Mouse (Mus musculus) stomach, embryonic 14.5 days (tissue): ENCODE results near the gene Gm20547. TPM values are rescaled to one million over a fixed set of nuclear protein-coding genes. Genes with fewer than 3 reads are reported as not detected.
"Not testable (repeated sequence)": the region's sequence is repeated elsewhere in the genome, so short reads cannot be mapped to it uniquely, and the experiment has no call there.

ENCODE experiments used
- ATAC-seq: fragments of 200-750 bp; cut with Nextera tagmentation; 2 replicates; pipeline ENCODE4 v1.8.0; 2017; ENCODE audit warnings: low read depth, moderate TSS enrichment; ENCODE audit not compliant: insufficient number of reproducible peaks, insufficient read depth, low FRiP score
- H3K27ac ChIP-seq: fragments of 300-500 bp; sonication (generic); 2 replicates; pipeline ENCODE4 v1.5.1; 2014; ENCODE audit warnings: mild to moderate bottlenecking, low read length, moderate library complexity, mixed read lengths
- H3K27me3 ChIP-seq: fragments of 300-500 bp; sonication (generic); 2 replicates; pipeline ENCODE4 v1.6.1; 2014; ENCODE audit warnings: low read length, control low read depth, mixed read lengths; ENCODE audit not compliant: control insufficient read depth, insufficient read depth
- H3K36me3 ChIP-seq: fragments of 300-500 bp; sonication (generic); 2 replicates; pipeline ENCODE4 v1.6.1; 2014; ENCODE audit warnings: mild to moderate bottlenecking, control low read depth, low read length, moderate library complexity, mixed read lengths; ENCODE audit not compliant: control insufficient read depth, insufficient read depth
- H3K4me1 ChIP-seq: fragments of 300-500 bp; sonication (generic); 2 replicates; pipeline ENCODE4 v1.6.1; 2014; ENCODE audit warnings: low read length, control low read depth, mixed read lengths; ENCODE audit not compliant: control insufficient read depth, insufficient read depth
- H3K4me2 ChIP-seq: fragments of 300-500 bp; sonication (generic); replicated peaks from 2 replicates; pipeline ENCODE4 v1.6.1; 2014; ENCODE audit warnings: low read depth, low read length, control low read depth
- H3K4me3 ChIP-seq: fragments of 300-500 bp; sonication (generic); 2 replicates; pipeline ENCODE4 v1.5.1; 2014; ENCODE audit warnings: low read depth, low read length, control low read depth
- H3K9ac ChIP-seq: fragments of 300-500 bp; sonication (generic); replicated peaks from 2 replicates; pipeline ENCODE4 v1.6.1; 2014; ENCODE audit warnings: low read depth, mild to moderate bottlenecking, control low read depth, low read length, moderate library complexity, mixed read lengths
- H3K9me3 ChIP-seq: fragments of 300-500 bp; sonication (generic); 2 replicates; pipeline ENCODE4 v1.6.1; 2016; ENCODE audit warnings: low read depth, low read length, control low read depth; ENCODE audit not compliant: control insufficient read depth
- WGBS: fragments of 180-500 bp; shearing (Covaris S2); extraction: QIAGEN DNeasy Blood & Tissue Kit; methylation state at CpG from one replicate; pipeline ENCODE4 v1.1.7; 2014; 5-methylcytosine and 5-hydroxymethylcytosine counted together
- polyA plus RNA-seq: library from polyadenylated mRNA; unstranded; fragments of >200 nt; fragmentation: Nextera tagmentation; extraction: Ambion mirVana; gene quantifications from 2 replicates; pipeline ENCODE4 v1.2.1, GENCODE M21; 2014

Gm20547 gene
- polyA plus RNA-seq, 1 experiment from 2014 or later: not detected

DNA sequence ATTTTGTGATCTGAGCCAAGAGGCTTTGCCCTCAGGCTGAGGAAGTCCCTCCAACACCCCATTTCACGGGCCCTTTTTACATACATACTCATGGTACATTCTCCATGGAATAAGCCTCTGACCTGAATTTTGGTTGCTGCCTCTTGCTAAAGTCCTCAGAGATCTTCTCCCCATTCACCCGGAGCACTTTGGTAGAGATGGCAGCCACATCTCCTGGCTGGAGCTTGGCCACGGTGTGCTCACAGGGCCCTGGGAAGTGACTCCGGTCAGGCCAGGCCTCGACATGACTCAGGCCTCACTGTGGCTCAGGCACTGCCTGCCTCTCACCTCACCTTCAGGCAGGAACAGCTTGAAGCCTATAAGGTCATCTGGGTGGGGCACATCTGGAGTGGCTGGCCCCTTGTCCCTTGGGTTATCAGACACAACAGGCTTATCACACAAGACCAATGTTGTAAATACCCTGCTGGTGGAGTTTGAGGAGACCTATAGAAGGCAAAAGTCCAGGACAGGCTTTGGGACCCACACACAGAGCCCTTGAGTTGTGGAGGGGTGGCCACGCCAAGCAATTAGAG lies 41.0 kb downstream of the Gm20547 start:
- H3K27me3 ChIP-seq: no peaks in the 10 kb centered on the region
- H3K4me1 ChIP-seq: peaks cover 13% of the 10 kb centered on the region
- no peak overlapping the region for H3K9ac ChIP-seq
- no peak for ATAC-seq
- H3K9me3 ChIP-seq: no peaks in the 10 kb centered on the region
- WGBS: 87% methylated on average over 6 of the region's 6 CpGs
- peaks cover 47% of the 10 kb centered on the region for H3K36me3 ChIP-seq
- H3K4me3 ChIP-seq: no peak overlapping the region
- H3K27ac ChIP-seq: no peak overlapping the region
- H3K4me2 ChIP-seq: no peak overlapping the region

GRCm38 (mm10) chr17:34838785-34839184 lies 43.1 kb downstream of the Gm20547 start:
- no peak overlapping the region for H3K27ac ChIP-seq
- ATAC-seq: no peak
- WGBS: 88% methylated on average over 7 of the region's 7 CpGs
- no peaks in the 10 kb centered on the region for H3K9me3 ChIP-seq
- H3K36me3 ChIP-seq: peaks cover 40% of the 10 kb centered on the region
- no peak overlapping the region for H3K4me2 ChIP-seq
- no peak overlapping the region for H3K9ac ChIP-seq
- no peak overlapping the region for H3K4me3 ChIP-seq
- H3K4me1 ChIP-seq: peaks cover 17% of the 10 kb centered on the region
- no peaks in the 10 kb centered on the region for H3K27me3 ChIP-seq

- H3K4me3 ChIP-seq: peak overlapping the region; percentile 63
- H3K9ac ChIP-seq: peak overlapping the region; percentile 50
- no peaks in the 10 kb centered on the region for H3K27me3 ChIP-seq
- H3K36me3 ChIP-seq: peaks cover 33% of the 10 kb centered on the region
- H3K4me2 ChIP-seq: peak overlapping the region; percentile 93
- H3K9me3 ChIP-seq: no peaks in the 10 kb centered on the region
- H3K4me1 ChIP-seq: peaks cover 17% of the 10 kb centered on the region
- 0 out of 2 replicates have a peak overlapping the region, but pooled peaks have one; percentile 4 for H3K27ac ChIP-seq
- 35% methylated on average over 43 of the region's 43 CpGs for WGBS
- peak; percentile 15; the same call in 1 of the 2 replicates for ATAC-seq
These were observed 44.1 kb downstream of the Gm20547 start for GRCm38 (mm10) chr17:34837464-34838324.

GRCm38 (mm10) chr17:34836856-34837221 lies 45.0 kb downstream of the Gm20547 start, which contains the start of the genes Stk19 and Dxo:
Stk19 (minus strand) TSS chr17:34836945.
Dxo (plus strand) TSS chr17:34837019.
- Histone ChIP-seq H3K4me2 (peak within 1 kb of the TSS; percentile 93), H3K27ac (0 out of 2 replicates have a peak within 1 kb of the TSS, but pooled peaks have one; percentile 61), H3K4me1 (peaks cover 17% of the 10 kb centered on the region), H3K27me3 (no peaks in the 10 kb centered on the region), H3K4me3 (peak within 1 kb of the TSS; percentile 63), H3K9ac (peak within 1 kb of the TSS; percentile 50), H3K9me3 (no peaks in the 10 kb centered on the region), H3K36me3 (peaks cover 28% of the 10 kb centered on the region)
- peak; percentile 93 for ATAC-seq
- under 1% methylated on average over 40 of the region's 40 CpGs for WGBS

DNA sequence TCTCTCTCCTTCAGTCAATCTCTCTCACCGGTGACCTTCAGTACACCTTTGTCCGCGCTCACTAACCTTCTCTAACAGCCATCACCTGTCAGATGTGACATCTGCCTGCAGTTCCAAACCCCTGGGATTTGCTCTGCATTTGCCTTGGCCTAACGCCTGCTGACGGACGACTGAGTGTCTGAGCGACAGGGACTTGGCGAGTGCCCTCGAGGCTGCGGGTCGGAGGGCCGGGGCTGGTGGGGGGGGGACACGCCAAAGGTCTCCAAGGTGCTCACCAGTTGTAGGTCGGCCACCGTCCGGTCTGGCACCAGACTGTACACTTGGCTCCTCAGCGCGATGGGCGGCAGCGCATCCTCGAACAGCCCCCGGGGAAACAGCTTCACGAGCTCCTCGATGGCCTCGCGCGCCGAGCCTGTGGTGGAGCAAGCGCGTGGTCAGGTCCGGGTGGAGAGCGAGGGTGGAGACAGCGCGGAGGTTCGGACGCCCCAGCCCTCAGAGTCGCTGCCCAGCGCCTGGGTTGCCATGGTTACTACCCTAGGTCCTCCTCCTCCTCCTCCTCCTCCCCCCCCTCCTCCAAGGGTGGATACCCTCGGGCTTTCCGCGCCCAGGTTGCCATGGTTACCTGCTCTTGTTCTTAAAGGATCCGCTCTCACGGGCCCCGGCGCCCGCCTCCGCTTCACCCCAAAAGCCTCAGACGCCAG lies 45.5 kb downstream of the Gm20547 start:
- peak overlapping the region; percentile 90 for H3K4me2 ChIP-seq
- H3K36me3 ChIP-seq: peaks cover 23% of the 10 kb centered on the region

GRCm38 (mm10) chr17:34830776-34831175 lies 51.1 kb downstream of the Gm20547 start:
- not testable (repeated sequence) for H3K4me1 ChIP-seq, H3K9ac ChIP-seq, ATAC-seq, H3K36me3 ChIP-seq, H3K4me3 ChIP-seq, H3K9me3 ChIP-seq, H3K27me3 ChIP-seq, H3K27ac ChIP-seq, H3K4me2 ChIP-seq
- 84% methylated on average over 1 of the region's 1 CpGs for WGBS

More for the DNA sequence above, 45.5 kb downstream of the Gm20547 start:
- Histone ChIP-seq H3K9ac (peak overlapping the region; percentile 45), H3K27ac (0 out of 2 replicates have a peak overlapping the region, but pooled peaks have one; percentile 61), H3K4me1 (peaks cover 17% of the 10 kb centered on the region), H3K4me3 (peak overlapping the region; percentile 63), H3K9me3 (no peaks in the 10 kb centered on the region), H3K27me3 (no peaks in the 10 kb centered on the region)
- ATAC-seq: peak; percentile 77
- WGBS: 4% methylated on average over 48 of the region's 48 CpGs

GRCm38 (mm10) chr17:34814818-34815370 lies 66.9 kb downstream of the Gm20547 start:
- Histone ChIP-seq H3K9me3 (no peaks in the 10 kb centered on the region), H3K27me3 (no peaks in the 10 kb centered on the region), H3K36me3 (no peaks in the 10 kb centered on the region), H3K27ac (no peak overlapping the region), H3K9ac (no peak overlapping the region), H3K4me2 (no peak overlapping the region), H3K4me1 (no peaks in the 10 kb centered on the region), H3K4me3 (no peak overlapping the region)
- no peak for ATAC-seq
- WGBS: 78% methylated on average over 7 of the region's 7 CpGs

DNA sequence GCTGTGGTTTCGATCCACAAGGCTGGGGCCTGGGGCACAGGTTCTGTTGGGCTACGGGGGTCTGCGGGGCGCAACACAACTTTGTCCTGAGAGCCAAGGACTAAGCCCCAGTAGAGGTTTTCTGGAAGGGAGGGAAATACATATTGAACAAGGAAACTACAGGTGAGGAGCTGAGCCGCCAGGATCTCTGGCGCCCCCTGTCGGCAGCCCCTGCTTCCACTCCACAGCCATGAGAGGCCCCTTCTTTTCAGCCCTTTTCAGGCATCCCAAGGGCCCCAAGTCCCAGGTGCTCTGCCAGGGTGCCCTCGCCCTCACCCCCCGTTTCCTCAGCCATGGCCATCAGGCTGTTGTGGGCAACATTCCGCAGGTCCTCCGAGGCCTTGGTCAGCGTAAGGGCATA lies 68.1 kb downstream of the Gm20547 start:
- not testable (repeated sequence) for H3K9ac ChIP-seq, H3K27me3 ChIP-seq, H3K4me3 ChIP-seq, H3K9me3 ChIP-seq, H3K27ac ChIP-seq, H3K4me1 ChIP-seq, H3K36me3 ChIP-seq, ATAC-seq, H3K4me2 ChIP-seq
- 62% methylated on average over 11 of the region's 12 CpGs for WGBS
